Mouse (Mus musculus) hindbrain, postnatal 0 days (tissue): ENCODE data around the gene Syngr1. TPM values are rescaled to one million over a fixed set of nuclear protein-coding genes. Genes with fewer than 3 reads are reported as not detected.

Experiments used
- ATAC-seq: fragments of 200-750 bp; cut with Nextera tagmentation; 2 replicates; pipeline ENCODE4 v1.8.0; 2017; ENCODE audit warnings: mild to moderate bottlenecking, moderate TSS enrichment, moderate library complexity
- DNase-seq: peaks from one replicate; pipeline ENCODE4 v3.0.0-alpha.2; 2015; ENCODE audit warnings: low spot score
- H3K27ac ChIP-seq: fragments of 300-500 bp; sonication (generic); 2 replicates; pipeline ENCODE4 v1.5.1; 2014; ENCODE audit warnings: mild to moderate bottlenecking
- H3K27me3 ChIP-seq: fragments of 300-500 bp; sonication (generic); 2 replicates; pipeline ENCODE4 v1.6.1; 2014; ENCODE audit warnings: low read length, mixed read lengths; ENCODE audit not compliant: insufficient read depth
- H3K36me3 ChIP-seq: fragments of 300-500 bp; sonication (generic); 2 replicates; pipeline ENCODE4 v1.6.1; 2014; ENCODE audit warnings: low read length, mixed read lengths; ENCODE audit not compliant: insufficient read depth
- H3K4me1 ChIP-seq: fragments of 300-500 bp; sonication (generic); 2 replicates; pipeline ENCODE4 v1.6.1; 2014; ENCODE audit warnings: antibody characterized with exemption, low read length, mixed read lengths; ENCODE audit not compliant: insufficient read depth
- H3K4me2 ChIP-seq: fragments of 300-500 bp; sonication (generic); 2 replicates; pipeline ENCODE4 v1.6.1; 2014; ENCODE audit warnings: low read depth, mild to moderate bottlenecking, low read length, moderate library complexity, mixed read lengths
- H3K4me3 ChIP-seq: fragments of 300-500 bp; sonication (generic); 2 replicates; pipeline ENCODE4 v1.5.1; 2014; ENCODE audit warnings: low read length
- H3K9ac ChIP-seq: fragments of 300-500 bp; sonication (generic); replicated peaks from 2 replicates; pipeline ENCODE4 v1.6.1; 2014; ENCODE audit warnings: mild to moderate bottlenecking, low read length, moderate library complexity, mixed read lengths
- H3K9me3 ChIP-seq: fragments of 300-500 bp; sonication (generic); 2 replicates; pipeline ENCODE4 v1.6.1; 2016; ENCODE audit warnings: low read length, mixed read lengths
- CTCF ChIP-seq: IDR thresholded peaks from 2 replicates; pipeline ENCODE4 v1.5.1; 2016; ENCODE audit warnings: antibody characterized with exemption, control low read depth, low read depth
- WGBS: fragments of 180-500 bp; shearing (Covaris S2); extraction: QIAGEN DNeasy Blood & Tissue Kit; methylation state at CpG from one replicate; pipeline ENCODE4 v1.1.7; 2014; 5-methylcytosine and 5-hydroxymethylcytosine counted together
- polyA plus RNA-seq: library from polyadenylated mRNA; unstranded; fragments of >200 nt; fragmentation: Nextera tagmentation; extraction: Ambion mirVana; gene quantifications from 2 replicates; pipeline ENCODE4 v1.2.1, GENCODE M21; 2015
- total RNA-seq: library from RNA; depleted of rRNA; stranded (reverse); fragments of >200 nt; gene quantifications from 2 replicates; pipeline ENCODE4 v1.2.3, GENCODE M21; 2014

Syngr1 gene
- total and polyA plus RNA-seq, 2 experiments from 2014 or later: 78.6 to 155 TPM

DNA sequence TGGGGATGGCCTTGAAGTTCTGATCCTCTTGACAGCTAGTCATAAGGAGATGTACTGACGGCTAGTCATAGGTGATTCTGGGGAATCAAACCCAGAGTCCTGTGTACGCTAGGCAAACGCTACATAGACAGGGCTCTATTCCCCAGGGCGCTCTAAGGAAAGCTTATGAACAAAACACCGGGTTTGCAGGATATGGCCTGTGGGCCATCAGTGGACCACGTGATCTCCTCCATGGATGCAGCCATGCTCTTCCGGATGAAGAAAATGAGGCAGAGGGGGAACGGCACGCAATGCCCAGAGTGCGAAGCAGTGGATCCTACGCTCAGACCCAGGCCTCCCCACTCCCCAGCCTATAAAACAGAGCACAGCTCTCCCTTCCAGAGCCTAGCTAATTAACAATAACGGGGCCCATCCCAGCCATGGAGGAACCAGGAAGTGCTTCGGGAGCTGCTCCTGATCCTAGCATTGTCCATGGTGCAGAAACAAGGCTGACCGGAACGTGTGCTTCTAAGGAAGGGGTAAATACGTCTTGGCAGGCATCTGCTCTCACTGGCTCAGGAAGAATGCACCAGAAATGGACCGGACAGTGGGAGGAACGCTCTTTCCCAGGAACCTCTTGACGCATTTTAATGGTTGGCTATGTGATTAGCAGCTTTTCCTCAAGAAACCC lies 39.9 kb upstream of the Syngr1 start:
- no peaks in the 10 kb centered on the region for H3K27me3 ChIP-seq
- no peak overlapping the region for H3K9ac ChIP-seq
- no peak overlapping the region for H3K27ac ChIP-seq
- no peak overlapping the region for H3K4me2 ChIP-seq
- H3K9me3 ChIP-seq: no peaks in the 10 kb centered on the region
- H3K36me3 ChIP-seq: no peaks in the 10 kb centered on the region
- DNase-seq (no peak), ATAC-seq (no peak)
- no peaks in the 10 kb centered on the region for H3K4me1 ChIP-seq
- TF ChIP-seq CTCF: no peak
- H3K4me3 ChIP-seq: no peak overlapping the region
- 72% methylated on average over 19 of the region's 19 CpGs for WGBS

DNA sequence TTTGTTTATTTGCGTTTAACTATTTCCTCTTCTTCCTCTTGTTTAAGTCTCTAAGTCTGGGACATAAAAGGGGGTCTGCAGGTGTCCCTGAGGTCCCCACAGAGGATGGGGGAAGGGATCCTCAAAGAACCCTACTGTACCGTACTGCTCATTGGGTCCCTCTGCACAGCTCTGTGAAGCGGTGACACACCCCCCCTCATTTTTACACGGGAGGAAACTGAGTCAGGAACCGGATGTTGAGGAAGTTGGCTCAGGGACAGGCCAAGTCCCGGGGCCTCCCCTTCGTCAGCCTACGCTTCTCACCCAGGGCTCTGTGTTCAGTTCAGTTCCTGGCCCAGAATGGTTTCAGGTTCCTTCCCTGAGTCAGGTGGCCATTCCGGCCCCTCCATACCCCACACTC lies 39.4 kb upstream of the Syngr1 start:
- H3K9me3 ChIP-seq: no peaks in the 10 kb centered on the region
- ATAC-seq (no peak), DNase-seq (no peak)
- H3K9ac ChIP-seq: no peak overlapping the region
- H3K27ac ChIP-seq: no peak overlapping the region
- H3K27me3 ChIP-seq: no peaks in the 10 kb centered on the region
- no peak overlapping the region for H3K4me2 ChIP-seq
- no peak overlapping the region for H3K4me3 ChIP-seq
- H3K4me1 ChIP-seq: no peaks in the 10 kb centered on the region
- WGBS: 86% methylated on average over 9 of the region's 9 CpGs
- no peaks in the 10 kb centered on the region for H3K36me3 ChIP-seq
- TF ChIP-seq CTCF: no peak

DNA sequence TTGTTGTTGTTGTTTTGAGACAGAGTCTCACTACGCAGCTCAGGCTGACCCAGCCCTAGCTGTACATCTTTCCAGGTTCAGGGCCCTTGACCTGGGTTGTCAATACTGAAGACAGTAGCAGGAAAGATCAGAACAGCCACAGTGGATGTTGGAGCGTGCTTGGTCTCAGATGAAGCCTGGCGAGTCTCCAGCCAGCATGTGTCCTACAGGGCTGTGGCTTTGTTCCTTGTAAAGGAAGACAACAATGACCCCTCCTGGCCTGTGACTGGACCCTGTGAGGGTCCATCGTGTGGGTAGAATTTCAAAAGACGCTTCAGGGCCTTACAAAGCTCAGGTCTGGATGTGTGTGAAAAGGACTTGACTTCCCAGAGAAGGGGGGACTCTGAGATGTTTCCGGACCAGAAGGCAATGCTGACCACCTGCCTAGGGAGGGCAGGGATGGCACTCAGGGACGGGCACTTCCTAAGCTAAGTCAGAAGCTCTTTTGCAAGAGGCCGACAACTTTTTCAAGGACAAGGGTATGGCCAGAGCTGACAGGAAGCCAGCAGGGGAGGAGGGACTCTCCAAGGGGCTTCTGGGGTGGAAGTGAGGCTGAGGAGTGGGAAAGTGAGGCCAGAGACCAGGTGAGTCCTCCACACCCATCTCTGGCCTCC lies 37.6 kb upstream of the Syngr1 start:
- Histone ChIP-seq H3K9ac (no peak overlapping the region), H3K27me3 (no peaks in the 10 kb centered on the region), H3K27ac (no peak overlapping the region), H3K4me3 (no peak overlapping the region), H3K36me3 (no peaks in the 10 kb centered on the region), H3K4me1 (no peaks in the 10 kb centered on the region), H3K4me2 (no peak overlapping the region), H3K9me3 (no peaks in the 10 kb centered on the region)
- DNase-seq (no peak), ATAC-seq (no peak)
- 52% methylated on average over 8 of the region's 8 CpGs for WGBS
- no peak for TF ChIP-seq CTCF

DNA sequence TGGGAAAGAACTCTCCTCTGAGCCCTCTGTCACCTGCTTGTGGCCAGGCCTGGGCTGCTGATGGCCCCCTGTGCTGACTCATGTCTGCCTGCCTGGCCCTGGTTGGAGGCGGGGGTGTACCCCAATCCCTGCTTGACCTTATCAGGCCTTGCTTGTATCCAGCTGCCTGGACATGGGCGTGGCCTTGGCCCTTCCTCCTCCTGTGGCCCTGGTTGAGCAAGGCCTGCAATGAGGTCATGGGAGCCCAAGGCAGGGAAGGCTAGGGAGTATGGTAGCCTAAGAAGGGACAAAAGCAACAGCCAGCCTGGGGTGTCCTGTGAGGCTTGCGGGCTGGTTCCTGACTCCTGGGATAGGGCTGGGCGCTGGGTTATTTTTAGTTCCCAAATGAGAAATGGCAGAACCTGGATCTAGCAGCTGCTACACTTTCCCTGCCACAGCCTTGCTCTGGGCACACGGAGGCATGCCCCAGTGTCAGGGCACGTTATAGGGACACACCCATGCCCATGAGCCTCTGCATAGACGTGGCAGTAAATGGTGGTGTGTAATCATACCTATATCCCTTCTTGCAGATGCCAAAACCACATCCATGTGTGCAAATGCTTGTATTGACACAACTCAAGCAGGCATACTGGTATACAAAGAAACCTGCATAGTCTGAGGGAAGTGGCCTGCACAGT lies 37.0 kb upstream of the Syngr1 start:
- 82% methylated on average over 7 of the region's 7 CpGs for WGBS
- no peak for TF ChIP-seq CTCF
- DNase-seq: no peak

DNA sequence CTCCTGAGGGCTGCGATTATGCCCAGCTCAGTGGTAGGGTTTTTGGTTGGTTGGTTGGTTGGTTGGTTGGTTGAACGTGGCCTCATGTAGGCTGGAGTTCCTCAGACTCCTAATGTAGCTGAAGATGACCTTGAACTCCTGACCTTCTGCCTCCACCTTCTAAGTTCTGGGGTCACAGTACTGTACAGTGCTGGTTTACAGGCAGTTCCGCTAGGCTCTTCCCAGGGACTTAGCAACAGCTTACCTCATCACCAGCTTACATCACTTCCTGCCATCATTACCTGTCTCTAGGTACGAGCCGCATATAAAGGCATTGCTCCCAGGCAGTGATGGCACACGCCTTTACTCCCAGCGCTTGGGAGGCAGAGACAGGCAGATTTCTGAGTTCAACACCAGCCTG lies 33.0 kb upstream of the Syngr1 start:
- no peak overlapping the region for H3K9ac ChIP-seq
- TF ChIP-seq CTCF: no peak
- no peaks in the 10 kb centered on the region for H3K27me3 ChIP-seq
- H3K9me3 ChIP-seq: no peaks in the 10 kb centered on the region
- H3K4me3 ChIP-seq: no peak overlapping the region
- DNase-seq: no peak
- no peak overlapping the region for H3K4me2 ChIP-seq
- no peaks in the 10 kb centered on the region for H3K4me1 ChIP-seq
- no peaks in the 10 kb centered on the region for H3K36me3 ChIP-seq
- ATAC-seq: no peak
- 89% methylated on average over 7 of the region's 7 CpGs for WGBS
- H3K27ac ChIP-seq: no peak overlapping the region

More for the DNA sequence above, 37.0 kb upstream of the Syngr1 start:
- Histone ChIP-seq H3K36me3 (no peaks in the 10 kb centered on the region), H3K4me2 (no peak overlapping the region), H3K27me3 (no peaks in the 10 kb centered on the region), H3K4me1 (no peaks in the 10 kb centered on the region), H3K27ac (no peak overlapping the region), H3K4me3 (no peak overlapping the region), H3K9me3 (no peaks in the 10 kb centered on the region), H3K9ac (no peak overlapping the region)
- ATAC-seq: no peak; the same call in 1 of the 2 replicates

DNA sequence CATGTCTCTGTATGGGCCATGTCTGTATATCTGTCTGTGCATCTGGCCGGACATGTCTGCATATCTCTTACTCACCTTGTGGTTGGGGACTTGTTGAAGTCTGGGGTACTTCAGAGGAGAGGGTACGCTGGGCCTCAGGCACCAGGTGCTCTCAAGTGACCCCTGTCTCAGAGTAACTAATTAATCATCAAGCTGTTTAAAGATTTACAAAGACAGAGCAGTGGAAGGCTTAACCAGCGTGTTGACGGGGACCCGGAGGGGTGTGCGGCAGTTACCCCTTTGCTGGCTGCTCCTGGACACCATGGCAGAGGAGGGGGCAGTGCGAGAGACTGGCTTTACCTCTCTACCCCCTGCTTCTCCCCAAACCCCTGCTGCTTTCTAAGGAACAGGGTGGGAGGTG lies 31.5 kb upstream of the Syngr1 start:
- Histone ChIP-seq H3K4me1 (no peaks in the 10 kb centered on the region), H3K27ac (no peak overlapping the region), H3K9me3 (no peaks in the 10 kb centered on the region), H3K4me3 (no peak overlapping the region), H3K9ac (no peak overlapping the region), H3K27me3 (no peaks in the 10 kb centered on the region), H3K4me2 (no peak overlapping the region), H3K36me3 (no peaks in the 10 kb centered on the region)
- ATAC-seq (no peak), DNase-seq (no peak)
- 75% methylated on average over 7 of the region's 7 CpGs for WGBS
- TF ChIP-seq CTCF: no peak
